Mouse (Mus musculus) liver, adult 2 months (tissue): ENCODE measurements around the gene Tmem217. TPM values are rescaled to one million over a fixed set of nuclear protein-coding genes. Genes with fewer than 3 reads are reported as not detected.

Experiments used
- DNase-seq: peaks from one replicate; pipeline ENCODE4 v3.0.0-alpha.2; 2011; ENCODE audit warnings: low read depth, low spot score; ENCODE audit errors: extremely low read depth
- H3K27ac ChIP-seq: fragments of 200-500 bp; replicated peaks from 2 replicates; pipeline ENCODE4 v1.5.1; 2012; ENCODE audit warnings: low read depth, mild to moderate bottlenecking, control low read depth, inconsistent platforms, low read length; ENCODE audit not compliant: insufficient read depth
- H3K27me3 ChIP-seq: fragments of 200-500 bp; 2 replicates; pipeline ENCODE4 v1.6.1; 2012; ENCODE audit warnings: mild to moderate bottlenecking, moderate library complexity, low read length, inconsistent platforms; ENCODE audit not compliant: control insufficient read depth, insufficient read depth
- H3K36me3 ChIP-seq: fragments of 200-500 bp; 2 replicates; pipeline ENCODE4 v1.6.1; 2012; ENCODE audit warnings: low read length, inconsistent platforms; ENCODE audit not compliant: control insufficient read depth, insufficient read depth
- H3K4me1 ChIP-seq: fragments of 200-500 bp; 2 replicates; pipeline ENCODE4 v1.6.1; 2011; ENCODE audit warnings: low read length; ENCODE audit not compliant: control insufficient read depth, insufficient read depth
- H3K4me3 ChIP-seq: fragments of 200-500 bp; 2 replicates; pipeline ENCODE4 v1.5.1; 2011; ENCODE audit warnings: low read depth, mild to moderate bottlenecking, control low read depth, low read length, moderate library complexity; ENCODE audit not compliant: insufficient read depth
- H3K79me2 ChIP-seq: fragments of 200-500 bp; 2 replicates; pipeline ENCODE4 v1.6.1; 2012; ENCODE audit warnings: inconsistent platforms, mild to moderate bottlenecking, low read length, moderate library complexity; ENCODE audit not compliant: control insufficient read depth, insufficient read depth
- H3K9ac ChIP-seq: fragments of 200-500 bp; 2 replicates; pipeline ENCODE4 v1.6.1; 2012; ENCODE audit warnings: low read depth, mild to moderate bottlenecking, control low read depth, inconsistent platforms, low read length
- CTCF ChIP-seq: fragments of 200-500 bp; IDR thresholded peaks from 2 replicates; pipeline ENCODE4 v1.5.1; 2011; ENCODE audit warnings: low read depth, low read length, control low read depth
- POLR2A ChIP-seq: fragments of 200-500 bp; IDR thresholded peaks from 2 replicates; pipeline ENCODE4 v1.6.1; 2011; ENCODE audit warnings: low read length, control low read depth; ENCODE audit not compliant: insufficient read depth; ENCODE audit errors: extremely low read depth
- WGBS: fragments of 180-500 bp; shearing (Covaris S2); methylation state at CpG from one replicate; pipeline ENCODE4 v1.1.7; 2018; 5-methylcytosine and 5-hydroxymethylcytosine counted together
- polyA plus RNA-seq: library from polyadenylated mRNA; depleted of rRNA; stranded (reverse); fragments of >200 nt; gene quantifications from 2 replicates; pipeline ENCODE4 v1.2.3, GENCODE M21; 2012
- total RNA-seq: library from RNA; depleted of rRNA; stranded (reverse); fragments of >200 nt; gene quantifications from 2 replicates; pipeline ENCODE4 v1.2.3, GENCODE M21; 2014

Gene Tmem217
- total and polyA plus RNA-seq, 2 experiments: not detected

DNA sequence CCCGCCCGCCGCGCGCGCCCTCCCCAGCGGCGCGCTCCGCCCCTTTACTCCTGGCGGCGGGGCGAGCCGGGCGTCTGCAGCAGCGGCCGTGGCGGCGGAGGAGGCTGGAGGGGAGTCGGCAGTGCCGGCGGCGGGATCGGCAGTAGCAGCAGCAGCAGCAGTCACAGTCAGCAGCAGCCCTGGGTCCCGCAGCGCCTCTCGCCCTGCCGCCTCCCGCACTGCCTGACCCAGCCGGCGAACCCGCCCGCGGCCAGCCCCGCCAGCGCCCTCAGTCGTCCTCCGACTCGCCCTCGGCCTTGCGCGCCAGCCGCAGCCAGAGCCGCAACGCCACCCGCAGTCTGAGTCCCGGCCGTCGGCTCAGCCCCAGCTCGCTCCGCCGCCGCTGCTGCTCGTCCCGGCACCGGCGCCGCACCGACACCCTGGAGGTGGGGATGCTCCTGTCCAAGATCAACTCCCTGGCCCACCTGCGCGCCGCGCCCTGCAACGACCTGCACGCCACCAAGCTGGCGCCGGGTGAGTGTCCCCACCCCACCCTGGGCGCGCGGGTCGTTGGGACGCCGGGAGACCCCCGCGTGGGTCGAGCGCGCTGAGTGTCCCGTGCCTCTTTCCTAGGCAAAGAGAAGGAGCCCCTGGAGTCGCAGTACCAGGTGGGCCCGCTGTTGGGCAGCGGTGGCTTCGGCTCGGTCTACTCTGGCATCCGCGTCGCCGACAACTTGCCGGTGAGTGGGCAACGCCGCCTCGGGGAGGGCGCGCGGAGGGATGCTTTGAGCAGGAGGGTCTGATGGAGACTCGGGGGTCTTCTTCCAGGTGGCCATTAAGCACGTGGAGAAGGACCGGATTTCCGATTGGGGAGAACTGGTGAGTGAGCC lies 61.2 kb downstream of the Tmem217 start, which contains the start of gene Pim1:
Pim1 (plus strand) TSS at position 41 of the 869 bp plus-strand sequence.
- H3K36me3 ChIP-seq: peaks cover 18% of the 10 kb centered on the region
- no peak for DNase-seq
- no peaks in the 10 kb centered on the region for H3K27me3 ChIP-seq
- H3K4me3 ChIP-seq: peak within 1 kb of the TSS; percentile 99
- peaks cover 13% of the 10 kb centered on the region for H3K4me1 ChIP-seq
- under 1% methylated on average over 86 of the region's 99 CpGs for WGBS
- peak within 1 kb of the TSS; percentile 98 for H3K27ac ChIP-seq
- TF ChIP-seq POLR2A (peak; percentile 99), CTCF (no peak)
- H3K79me2 ChIP-seq: peaks cover 13% of the 10 kb centered on the region
- peak within 1 kb of the TSS; percentile 100 for H3K9ac ChIP-seq

DNA sequence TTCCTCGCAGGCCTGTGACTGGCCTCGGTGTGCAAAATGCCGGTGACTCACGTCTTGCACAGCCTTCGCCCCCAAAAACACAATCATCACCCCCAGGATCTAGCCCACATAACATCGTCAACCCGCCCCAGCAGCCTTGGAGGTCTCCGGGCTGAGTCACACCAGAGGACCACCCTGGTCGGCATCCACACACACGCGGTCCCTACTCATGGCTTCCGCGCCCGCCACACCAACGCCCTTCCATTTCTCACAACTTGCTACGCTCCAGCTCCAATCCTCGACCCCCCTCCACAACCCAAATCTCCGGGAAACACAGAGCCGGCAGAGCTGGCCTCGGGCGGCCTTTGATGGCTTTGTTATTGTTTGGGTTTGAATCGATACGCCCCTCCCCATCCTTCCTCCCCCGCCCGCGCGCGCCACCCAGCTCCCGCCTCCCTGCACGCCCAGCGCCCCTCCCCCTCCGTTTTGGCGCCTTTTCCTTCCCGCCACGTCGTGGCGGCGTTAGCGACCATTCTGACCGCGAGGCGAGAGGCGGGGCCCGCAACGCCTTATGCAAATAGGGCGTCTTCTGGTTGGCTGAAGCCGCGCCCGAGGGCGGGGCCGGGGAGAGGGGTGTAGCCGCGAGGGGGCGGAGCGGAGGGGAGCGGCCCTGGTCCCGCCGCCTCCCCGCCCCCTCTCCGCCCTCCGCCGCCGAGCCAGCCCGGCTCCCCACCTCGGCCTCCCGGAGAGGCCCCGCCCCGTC lies 62.0 kb downstream of the Tmem217 start:
- TF ChIP-seq CTCF (no peak), POLR2A (peak; percentile 94)
- WGBS: under 1% methylated on average over 59 of the region's 68 CpGs
- peaks cover 18% of the 10 kb centered on the region for H3K36me3 ChIP-seq
- H3K4me3 ChIP-seq: peak overlapping the region; percentile 92
- peak; percentile 89 for DNase-seq
- H3K79me2 ChIP-seq: peaks cover 13% of the 10 kb centered on the region
- peak overlapping the region; percentile 97 for H3K9ac ChIP-seq
- no peaks in the 10 kb centered on the region for H3K27me3 ChIP-seq
- H3K4me1 ChIP-seq: peaks cover 14% of the 10 kb centered on the region
- H3K27ac ChIP-seq: peak overlapping the region; percentile 89

DNA sequence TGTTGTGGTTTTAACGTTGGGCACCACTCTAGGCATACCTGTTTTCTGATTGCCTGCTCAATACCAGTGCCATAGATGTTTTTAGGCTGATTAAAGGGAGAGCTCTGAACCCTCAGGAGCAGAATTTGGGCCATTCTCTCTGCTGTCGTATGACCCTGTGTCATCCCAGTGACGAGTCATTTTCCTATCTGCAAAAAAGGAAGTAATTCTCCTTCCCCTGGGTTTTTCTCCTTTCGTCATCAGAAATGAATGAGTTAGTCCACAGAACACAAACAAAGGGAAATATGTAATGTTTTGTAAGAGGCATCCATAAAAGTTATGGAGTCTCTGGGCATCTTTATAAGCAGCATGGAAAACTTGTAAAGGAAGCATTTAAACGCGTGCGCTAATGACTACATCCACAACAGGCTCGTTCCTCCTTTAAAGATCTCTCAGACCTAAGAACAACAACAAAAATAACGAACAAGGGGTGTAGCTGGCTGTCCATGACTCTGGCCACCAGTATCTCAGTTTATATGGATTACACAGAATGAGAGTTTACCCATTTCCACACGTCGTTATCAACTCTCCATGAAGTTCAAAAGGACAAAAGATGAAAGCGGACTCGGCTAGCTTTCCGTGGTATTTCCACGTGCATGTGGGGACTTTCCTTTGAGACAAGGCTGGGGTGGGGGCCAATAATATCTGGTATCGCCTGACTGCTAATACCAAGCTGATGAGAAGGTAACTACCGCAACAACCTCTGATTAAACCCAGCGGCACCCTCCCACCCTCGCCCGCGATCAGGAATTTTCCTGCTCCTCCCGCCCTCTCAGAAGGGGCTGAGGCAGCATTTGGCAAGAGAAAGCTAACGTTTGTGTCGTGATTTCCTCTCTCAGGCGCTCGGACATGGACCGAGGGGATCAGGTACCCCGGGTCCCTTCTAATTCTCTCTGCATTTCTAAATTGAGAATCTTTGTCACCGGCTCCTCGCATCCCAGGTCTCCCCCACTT lies 62.9 kb downstream of the Tmem217 start:
- peaks cover 16% of the 10 kb centered on the region for H3K4me1 ChIP-seq
- H3K4me3 ChIP-seq: peak overlapping the region; percentile 92
- peak overlapping the region; percentile 89 for H3K27ac ChIP-seq
- WGBS: 2% methylated on average over 30 of the region's 30 CpGs
- TF ChIP-seq CTCF: no peak
- no peak for TF ChIP-seq POLR2A
- H3K79me2 ChIP-seq: peaks cover 13% of the 10 kb centered on the region
- peaks cover 13% of the 10 kb centered on the region for H3K36me3 ChIP-seq
- peak; percentile 75 for DNase-seq
- H3K27me3 ChIP-seq: no peaks in the 10 kb centered on the region
- H3K9ac ChIP-seq: peak overlapping the region; percentile 97

DNA sequence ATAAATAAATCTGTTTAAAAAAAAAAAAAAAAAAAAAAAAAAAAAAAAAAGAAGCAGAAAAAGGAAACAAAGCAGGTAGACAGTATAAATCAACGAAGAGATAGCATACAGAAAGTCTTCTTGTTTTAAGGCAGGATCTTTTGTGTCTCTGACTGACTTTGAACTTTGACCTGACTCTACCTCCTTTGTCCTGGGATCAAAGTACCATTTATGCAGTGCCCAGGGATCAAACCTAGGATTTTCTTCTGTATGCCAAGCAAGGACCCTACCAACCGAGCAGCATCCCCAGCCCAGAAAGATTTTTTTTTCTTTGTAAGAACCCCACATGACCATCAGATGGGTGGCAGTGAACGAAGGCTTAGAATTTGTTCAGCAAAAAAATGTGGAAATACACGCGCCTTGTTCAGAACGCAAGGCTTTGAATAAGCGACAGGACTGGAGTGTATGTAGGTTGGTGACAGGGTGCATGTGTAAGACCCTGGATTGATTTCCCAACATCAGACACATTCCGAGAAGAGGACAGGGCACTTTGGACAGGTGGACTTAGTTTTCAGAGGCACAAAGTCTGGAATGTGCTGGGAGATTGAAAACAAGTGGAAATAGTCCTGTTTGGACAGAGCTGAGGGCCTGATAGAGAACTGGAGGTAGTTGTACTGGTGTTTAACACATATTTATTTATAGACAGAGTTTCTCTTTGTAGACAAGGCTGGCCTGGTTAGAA lies 63.8 kb downstream of the Tmem217 start:
- DNase-seq: peak; percentile 98
- peaks cover 13% of the 10 kb centered on the region for H3K79me2 ChIP-seq
- no peak for TF ChIP-seq POLR2A
- TF ChIP-seq CTCF: no peak
- H3K4me3 ChIP-seq: peak overlapping the region; percentile 9; the same call in 1 of the 2 replicates
- H3K9ac ChIP-seq: peak overlapping the region; percentile 65
- H3K27ac ChIP-seq: peak overlapping the region; percentile 89
- peaks cover 13% of the 10 kb centered on the region for H3K4me1 ChIP-seq
- 29% methylated on average over 8 of the region's 8 CpGs for WGBS
- peaks cover 4% of the 10 kb centered on the region for H3K36me3 ChIP-seq
- no peaks in the 10 kb centered on the region for H3K27me3 ChIP-seq
